18 mouse cellular contexts compared by ENCODE assay signal in genomic region chr9:99441647-99442433, GRCm38 (mm10). TPM values are rescaled to one million over a fixed set of nuclear protein-coding genes. Genes with fewer than 3 reads are reported as not detected.
DNase-seq lines count a peak whose midpoint lies in the region; ATAC-seq and TF ChIP-seq lines count a peak whose summit lies in the region.
"Had no signal": no experiment of that assay in that cellular context is flagged by ENCODE, and none has a peak within 500 bp of the region (broad histone marks: within the 10 kb centered on the region; RNA-seq: fewer than 3 reads in every experiment).

No protein-coding gene starts in this region.

- no peak overlapping the region for H3K27ac ChIP-seq in forebrain, embryonic 15.5 days (replicated peaks)
- H3K27ac ChIP-seq in forebrain, embryonic 12.5 days, result no peak overlapping the region
- H3K27ac ChIP-seq in liver, embryonic 12.5 days, result no peak overlapping the region
- no peak overlapping the region for H3K27ac ChIP-seq in liver, embryonic 11.5 days (ENCODE audit: low read depth, low read length)
- H3K27ac ChIP-seq in stomach, embryonic 16.5 days (ENCODE audit: low read length), result no peak overlapping the region
- H3K27ac ChIP-seq in stomach, postnatal 0 days (replicated peaks), result no peak overlapping the region

- H3K4me3 ChIP-seq in forebrain, embryonic 15.5 days, result no peak overlapping the region
- H3K4me3 ChIP-seq in forebrain, embryonic 12.5 days (replicated peaks), result no peak overlapping the region
- no peak overlapping the region for H3K4me3 ChIP-seq in liver, embryonic 12.5 days
- H3K4me3 ChIP-seq in liver, embryonic 11.5 days (ENCODE audit: low read depth, low read length), result no peak overlapping the region
- H3K4me3 ChIP-seq in stomach, embryonic 16.5 days (replicated peaks; ENCODE audit: low read length), result no peak overlapping the region
- no peak overlapping the region for H3K4me3 ChIP-seq in stomach, postnatal 0 days (ENCODE audit: low read depth, low read length)

- peaks cover 9% of the 10 kb centered on the region for H3K4me1 ChIP-seq in forebrain, embryonic 15.5 days
- peaks cover 6% of the 10 kb centered on the region; the same call in 1 of the 2 replicates for H3K4me1 ChIP-seq in forebrain, embryonic 12.5 days
- no peaks in the 10 kb centered on the region for H3K4me1 ChIP-seq in liver, embryonic 12.5 days
- 0 out of 2 replicates have a peak, but pooled peaks cover 2% of the 10 kb centered on the region for H3K4me1 ChIP-seq in liver, embryonic 11.5 days (replicated peaks; ENCODE audit: control insufficient read depth, insufficient read depth, low read length)
- H3K4me1 ChIP-seq in stomach, embryonic 16.5 days (ENCODE audit: control insufficient read depth, insufficient read depth, low read length), result 0 out of 2 replicates have a peak, but pooled peaks cover 5% of the 10 kb centered on the region
- no peaks in the 10 kb centered on the region for H3K4me1 ChIP-seq in stomach, postnatal 0 days (replicated peaks; ENCODE audit: control insufficient read depth, insufficient read depth)

- TF ChIP-seq CTCF in stomach, postnatal 0 days (IDR thresholded peaks at IDR 0.05; ENCODE audit: low read depth), result no peak

- no peak overlapping the region for H3K9ac ChIP-seq in forebrain, embryonic 15.5 days (replicated peaks)
- H3K9ac ChIP-seq in forebrain, embryonic 12.5 days, result no peak overlapping the region
- H3K9ac ChIP-seq in liver, embryonic 12.5 days, result no peak overlapping the region
- no peak overlapping the region for H3K9ac ChIP-seq in liver, embryonic 11.5 days (ENCODE audit: low read depth, low read length)
- H3K9ac ChIP-seq in stomach, embryonic 16.5 days (ENCODE audit: low read length), result no peak overlapping the region
- no peak overlapping the region for H3K9ac ChIP-seq in stomach, postnatal 0 days (ENCODE audit: low read length)

- no peak overlapping the region for H3K4me2 ChIP-seq in forebrain, embryonic 15.5 days (replicated peaks)
- H3K4me2 ChIP-seq in forebrain, embryonic 12.5 days, result no peak overlapping the region
- H3K4me2 ChIP-seq in liver, embryonic 12.5 days, result no peak overlapping the region
- no peak overlapping the region for H3K4me2 ChIP-seq in liver, embryonic 11.5 days
- H3K4me2 ChIP-seq in stomach, embryonic 16.5 days (ENCODE audit: low read depth, low read length), result no peak overlapping the region
- no peak overlapping the region for H3K4me2 ChIP-seq in stomach, postnatal 0 days (replicated peaks; ENCODE audit: low read depth)

- ATAC-seq in forebrain, embryonic 15.5 days (replicated peaks), result peak; percentile 44
- no peak for ATAC-seq in forebrain, embryonic 12.5 days (ENCODE audit: low FRiP score)
- peak; percentile 46; the same call in 1 of the 2 replicates for ATAC-seq in liver, embryonic 12.5 days
- no peak; the same call in 1 of the 2 replicates for ATAC-seq in liver, embryonic 11.5 days (replicated peaks; ENCODE audit: low FRiP score)
- 0 out of 2 replicates have a peak, but pooled peaks have one; percentile 19 for ATAC-seq in stomach, embryonic 16.5 days (ENCODE audit: insufficient read depth, low FRiP score)
- ATAC-seq in stomach, postnatal 0 days (ENCODE audit: low FRiP score, low TSS enrichment), result no peak

- H3K36me3 ChIP-seq in forebrain, embryonic 15.5 days, result no peaks in the 10 kb centered on the region
- H3K36me3 ChIP-seq in forebrain, embryonic 12.5 days (replicated peaks), result no peaks in the 10 kb centered on the region
- H3K36me3 ChIP-seq in liver, embryonic 12.5 days, result no peaks in the 10 kb centered on the region
- H3K36me3 ChIP-seq in liver, embryonic 11.5 days (ENCODE audit: control insufficient read depth, insufficient read depth, low read length), result no peaks in the 10 kb centered on the region
- H3K36me3 ChIP-seq in stomach, embryonic 16.5 days (ENCODE audit: control insufficient read depth, insufficient read depth, low read length), result no peaks in the 10 kb centered on the region
- no peaks in the 10 kb centered on the region for H3K36me3 ChIP-seq in stomach, postnatal 0 days (ENCODE audit: control insufficient read depth, insufficient read depth, low read length)

- no peaks in the 10 kb centered on the region; the same call in 1 of the 2 replicates for H3K27me3 ChIP-seq in forebrain, embryonic 15.5 days
- H3K27me3 ChIP-seq in forebrain, embryonic 12.5 days, result peaks cover 35% of the 10 kb centered on the region
- peaks cover 47% of the 10 kb centered on the region for H3K27me3 ChIP-seq in liver, embryonic 12.5 days (replicated peaks)
- H3K27me3 ChIP-seq in liver, embryonic 11.5 days (replicated peaks; ENCODE audit: control insufficient read depth, insufficient read depth, low read length), result peaks cover 32% of the 10 kb centered on the region
- H3K27me3 ChIP-seq in stomach, embryonic 16.5 days (ENCODE audit: control insufficient read depth, insufficient read depth, low read length), result peaks cover 8% of the 10 kb centered on the region; the same call in 1 of the 2 replicates
- H3K27me3 ChIP-seq in stomach, postnatal 0 days (ENCODE audit: control insufficient read depth, insufficient read depth, low read length), result no peaks in the 10 kb centered on the region

- 91% methylated on average over 4 of the region's 4 CpGs for WGBS in forebrain, embryonic 15.5 days
- WGBS in forebrain, embryonic 12.5 days, result 94% methylated on average over 4 of the region's 4 CpGs
- WGBS in liver, embryonic 12.5 days (ENCODE audit: insufficient replicate concordance), result 74% methylated on average over 4 of the region's 4 CpGs
- WGBS in liver, embryonic 11.5 days, result 91% methylated on average over 4 of the region's 4 CpGs
- 76% methylated on average over 4 of the region's 4 CpGs for WGBS in stomach, embryonic 16.5 days
- WGBS in stomach, postnatal 0 days, result 71% methylated on average over 4 of the region's 4 CpGs

- TF ChIP-seq EP300 in stomach, postnatal 0 days (optimal IDR thresholded peaks at IDR 0.05), result no peak

- no peaks in the 10 kb centered on the region for H3K9me3 ChIP-seq in forebrain, embryonic 15.5 days
- no peaks in the 10 kb centered on the region for H3K9me3 ChIP-seq in forebrain, embryonic 12.5 days
- no peaks in the 10 kb centered on the region for H3K9me3 ChIP-seq in liver, embryonic 12.5 days (replicated peaks)
- H3K9me3 ChIP-seq in liver, embryonic 11.5 days (ENCODE audit: control insufficient read depth, low read length), result no peaks in the 10 kb centered on the region
- no peaks in the 10 kb centered on the region for H3K9me3 ChIP-seq in stomach, embryonic 16.5 days (replicated peaks; ENCODE audit: control insufficient read depth, low read length)
- no peaks in the 10 kb centered on the region for H3K9me3 ChIP-seq in stomach, postnatal 0 days (ENCODE audit: control insufficient read depth, low read length)

- no peak for DNase-seq in liver, embryonic 11.5 days (ENCODE audit: low spot score)
- DNase-seq in stomach, postnatal 0 days (ENCODE audit: low spot score), result no peak
- no peak for DNase-seq in frontal cortex, adult 2 months (ENCODE audit: extremely low spot score in 1 of 2, low spot score in 1 of 2)
- DNase-seq in layer of hippocampus, postnatal 14 days (ENCODE audit: low spot score in 2 of 2), result no peak
- DNase-seq: adrenal gland, adult 8-10 months; cerebellum, adult 9-10 months; kidney, adult 9 months; lung, adult 2 months; midbrain, embryonic 14.5 days; thymus, postnatal 4 days had no signal

RNA-seq across cellular contexts. Expression of gene Mras, which starts 4.7 kb away (rescaled TPM):
- 58.8 and 59.5 TPM in 2 replicates for polyA plus RNA-seq in forebrain, embryonic 15.5 days (2015; fragmentation: Nextera tagmentation; extraction: Ambion mirVana)
- 23.8 and 26.3 TPM in 2 replicates for polyA plus RNA-seq in forebrain, embryonic 12.5 days (2016; fragmentation: Nextera tagmentation; extraction: Ambion mirVana)
- polyA plus RNA-seq in liver, embryonic 12.5 days (2016; fragmentation: Nextera tagmentation; extraction: Ambion mirVana), result 3.1 and 5.2 TPM in 2 replicates
- 4.8 and 5.5 TPM in 2 replicates for polyA plus RNA-seq in liver, embryonic 11.5 days (2014; fragmentation: Nextera tagmentation; extraction: Ambion mirVana)
- 8.4 and 9.5 TPM in 2 replicates for polyA plus RNA-seq in stomach, embryonic 16.5 days (2015; fragmentation: Nextera tagmentation; extraction: Ambion mirVana)
- polyA plus RNA-seq in stomach, postnatal 0 days (2015; fragmentation: Nextera tagmentation; extraction: Ambion mirVana), result 5.9 and 10.2 TPM in 2 replicates
- 132 and 173 TPM in 2 replicates for polyA plus RNA-seq in frontal cortex, adult 2 months (2012; rRNA removed)
- 100 to 1,000 TPM; 102 to 109 TPM for total RNA-seq in layer of hippocampus, postnatal 14 days (2021)

RNA-seq across cellular contexts. Expression of gene Nme9, which starts 9.4 kb away (rescaled TPM):
- polyA plus RNA-seq in forebrain, embryonic 15.5 days (2015; fragmentation: Nextera tagmentation; extraction: Ambion mirVana), result 1.0 and 1.6 TPM in 2 replicates
- 0.31 and 0.42 TPM in 2 replicates for polyA plus RNA-seq in forebrain, embryonic 12.5 days (2016; fragmentation: Nextera tagmentation; extraction: Ambion mirVana)
- polyA plus RNA-seq in liver, embryonic 12.5 days (2016; fragmentation: Nextera tagmentation; extraction: Ambion mirVana), result not detected in 2 replicates
- polyA plus RNA-seq in liver, embryonic 11.5 days (2014; fragmentation: Nextera tagmentation; extraction: Ambion mirVana), result not detected in 2 replicates
- 0.27 and 0.32 TPM in 2 replicates for polyA plus RNA-seq in stomach, embryonic 16.5 days (2015; fragmentation: Nextera tagmentation; extraction: Ambion mirVana)
- polyA plus RNA-seq in stomach, postnatal 0 days (2015; fragmentation: Nextera tagmentation; extraction: Ambion mirVana), result not detected in 2 replicates
- polyA plus RNA-seq in frontal cortex, adult 2 months (2012; rRNA removed), result 0.19 TPM in 1 of 2 replicates, not detected in the other
- 1 to 10 TPM in 1 of 2 experiments, under 1 TPM in 1; 0.64 to 1.1 TPM for total RNA-seq in layer of hippocampus, postnatal 14 days (2021)
- total RNA-seq: adrenal gland, adult 8-10 months; gastrocnemius, postnatal 4 days; left cerebral cortex, postnatal 14 days; neutrophil, adult 5-6 weeks had no signal
- polyA plus RNA-seq: heart, embryonic 14.5 days; midbrain, embryonic 14.5 days had no signal

Comparison
In these comparisons a context has a peak if more than half of its experiments do, and no peak if none do; other contexts are left out.
1. ATAC-seq: peak in forebrain, embryonic 15.5 days (single experiment), liver, embryonic 12.5 days (single experiment) and stomach, embryonic 16.5 days (single experiment); none in forebrain, embryonic 12.5 days (single experiment), liver, embryonic 11.5 days (single experiment) and stomach, postnatal 0 days (single experiment).